Mouse (Mus musculus) spleen, postnatal 36 days (tissue): ENCODE data around the gene Ccr10.
"Not testable (repeated sequence)": the region's sequence is repeated elsewhere in the genome, so short reads cannot be mapped to it uniquely, and the experiment has no call there.

Experiments used
- DNase-seq, 2 experiments: peaks; one replicate each; pipeline ENCODE4 v3.0.0; 2022; ENCODE audit warnings: low spot score in 2 of 2, mixed read lengths in 1 of 2

Gene Ccr10

DNA sequence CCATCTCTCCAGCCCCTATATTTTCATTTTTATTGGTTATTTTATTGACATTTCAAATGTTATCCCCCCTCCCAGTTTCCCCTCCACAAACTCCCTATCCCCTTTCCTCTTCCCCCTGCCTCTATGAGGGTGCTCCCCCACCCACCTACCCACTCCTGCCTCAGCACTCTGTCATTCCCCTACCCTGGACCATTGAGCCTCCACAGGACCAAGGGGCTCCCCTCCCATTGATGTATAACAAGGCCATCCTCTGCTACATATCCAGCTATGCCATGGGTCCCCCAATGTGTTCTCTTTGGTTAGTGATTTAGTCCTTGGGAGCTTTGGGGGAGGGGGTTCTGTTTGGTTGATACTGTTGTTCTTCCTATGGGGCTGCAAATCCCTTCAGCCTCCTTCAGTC, 20.6 kb downstream of the Ccr10 start:
- no peak for DNase-seq

DNA sequence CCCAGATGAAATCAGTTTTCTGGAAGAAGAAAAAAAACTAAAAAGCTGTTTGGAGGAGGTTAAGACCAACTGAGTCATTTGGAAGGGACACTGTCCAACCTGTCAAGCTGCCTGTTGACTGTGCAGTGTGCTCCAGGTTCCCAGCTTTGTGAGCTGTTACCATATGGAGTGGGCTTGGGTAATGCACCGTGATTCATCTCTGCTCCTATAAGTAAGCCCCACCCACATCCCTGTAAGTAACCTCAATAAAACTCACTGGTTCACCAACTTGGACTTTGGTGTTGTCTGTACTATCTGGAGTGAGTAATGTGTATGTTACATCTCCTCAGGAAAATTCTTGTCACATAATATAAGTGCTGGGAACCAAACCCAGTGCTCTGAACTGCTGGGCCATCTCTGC, 22.4 kb downstream of the Ccr10 start:
- no peak for DNase-seq

DNA sequence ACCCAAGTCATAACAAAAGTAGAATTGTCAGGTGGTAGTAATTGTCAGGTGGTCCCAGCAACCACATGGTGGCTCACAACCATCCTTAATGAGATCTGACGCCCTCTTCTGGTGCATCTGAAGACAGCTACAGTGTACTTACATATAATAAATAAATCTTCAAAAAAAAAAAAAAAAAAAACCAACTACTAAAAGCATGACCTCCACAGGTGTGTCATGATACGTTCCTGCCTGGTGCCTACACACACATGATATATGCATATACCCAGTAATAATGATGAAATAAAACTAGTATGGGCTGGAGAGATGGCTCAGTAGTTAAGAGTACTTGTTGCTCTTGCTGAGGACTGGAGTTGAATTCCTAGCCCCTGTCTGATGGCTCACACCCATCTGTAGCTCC, 24.2 kb downstream of the Ccr10 start:
- DNase-seq: no peak

DNA sequence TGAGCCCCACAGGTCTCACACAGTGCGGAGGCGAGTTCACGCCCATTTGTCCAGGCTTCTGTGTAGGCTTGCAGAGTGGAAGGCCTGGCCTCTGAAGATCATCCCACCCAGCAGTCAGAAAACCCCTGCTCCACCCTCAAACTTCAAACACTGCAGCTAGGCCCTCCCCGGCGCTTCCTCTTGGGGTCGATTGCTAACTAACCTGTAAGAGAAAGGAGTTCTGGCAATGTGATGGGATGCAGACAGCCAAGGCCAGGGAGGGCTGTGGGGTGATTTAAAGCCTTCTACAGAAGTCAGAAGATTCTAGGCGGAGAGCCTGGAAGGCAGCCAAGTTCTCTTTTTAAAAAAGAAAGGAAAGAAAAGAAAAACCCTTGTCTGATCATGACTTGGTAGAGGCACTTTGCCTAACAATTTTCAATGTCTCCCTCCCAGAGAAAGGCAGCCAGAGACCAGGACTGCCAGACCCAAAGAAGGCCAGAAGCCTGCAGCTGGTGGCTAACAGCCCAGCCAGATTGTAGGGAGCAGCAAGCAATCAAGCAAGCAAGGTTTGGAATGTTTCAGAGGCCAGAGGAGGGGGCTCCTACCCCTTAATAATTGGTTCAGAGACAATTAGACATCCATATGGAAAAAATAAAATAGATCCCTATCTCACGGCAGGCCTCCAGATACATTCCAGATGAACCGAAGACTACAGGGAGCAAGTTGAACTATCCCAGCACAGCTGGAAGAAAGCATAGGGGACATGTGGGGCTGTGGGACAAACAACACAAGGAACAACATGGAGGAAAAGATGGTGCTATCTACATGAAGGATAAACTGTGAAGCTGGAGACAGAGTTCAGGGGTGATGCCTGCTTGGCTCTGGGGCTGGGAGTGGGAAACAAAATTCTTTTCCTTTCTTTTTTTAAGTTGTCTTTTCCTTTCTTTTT, 25.8 kb downstream of the Ccr10 start:
- DNase-seq: no peak

DNA sequence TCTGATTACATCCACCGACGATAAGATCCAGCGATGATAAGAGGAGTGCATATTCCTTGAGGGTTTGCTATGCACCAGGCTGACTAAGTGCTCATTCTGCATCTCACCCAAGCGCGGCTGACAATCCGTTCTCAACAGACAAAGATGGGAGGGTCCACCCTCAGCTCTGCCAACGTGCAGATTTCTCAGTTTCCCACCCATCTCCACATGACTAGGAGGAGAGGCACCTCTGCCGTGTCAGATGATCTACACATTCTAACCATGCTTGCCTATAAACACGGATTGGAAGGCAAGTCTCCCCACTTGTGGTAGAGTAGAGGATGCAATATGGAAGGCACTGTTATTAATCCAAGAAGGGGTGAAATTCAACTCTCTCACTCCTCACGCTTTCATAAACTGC, 26.5 kb downstream of the Ccr10 start:
- DNase-seq: no peak

DNA sequence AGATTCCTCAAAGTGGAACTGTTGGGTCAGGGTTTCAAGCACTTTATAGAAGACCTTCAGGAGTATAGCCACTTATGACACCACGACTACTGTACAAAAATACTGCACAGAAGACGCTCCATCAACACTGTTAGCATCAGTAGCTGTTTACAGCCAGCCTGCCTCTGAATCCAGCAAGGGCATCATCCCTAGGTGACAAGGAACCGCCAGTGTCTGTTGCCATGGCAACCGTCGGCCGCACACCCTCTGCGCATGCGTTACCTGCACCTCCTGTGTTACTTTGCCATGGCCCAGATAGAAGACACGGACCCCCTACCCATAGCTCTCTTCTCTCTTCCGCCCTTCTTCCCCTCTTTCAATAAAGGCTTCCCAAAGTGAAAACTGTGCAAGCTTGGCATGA, 28.9 kb downstream of the Ccr10 start:
- no peak for DNase-seq

DNA sequence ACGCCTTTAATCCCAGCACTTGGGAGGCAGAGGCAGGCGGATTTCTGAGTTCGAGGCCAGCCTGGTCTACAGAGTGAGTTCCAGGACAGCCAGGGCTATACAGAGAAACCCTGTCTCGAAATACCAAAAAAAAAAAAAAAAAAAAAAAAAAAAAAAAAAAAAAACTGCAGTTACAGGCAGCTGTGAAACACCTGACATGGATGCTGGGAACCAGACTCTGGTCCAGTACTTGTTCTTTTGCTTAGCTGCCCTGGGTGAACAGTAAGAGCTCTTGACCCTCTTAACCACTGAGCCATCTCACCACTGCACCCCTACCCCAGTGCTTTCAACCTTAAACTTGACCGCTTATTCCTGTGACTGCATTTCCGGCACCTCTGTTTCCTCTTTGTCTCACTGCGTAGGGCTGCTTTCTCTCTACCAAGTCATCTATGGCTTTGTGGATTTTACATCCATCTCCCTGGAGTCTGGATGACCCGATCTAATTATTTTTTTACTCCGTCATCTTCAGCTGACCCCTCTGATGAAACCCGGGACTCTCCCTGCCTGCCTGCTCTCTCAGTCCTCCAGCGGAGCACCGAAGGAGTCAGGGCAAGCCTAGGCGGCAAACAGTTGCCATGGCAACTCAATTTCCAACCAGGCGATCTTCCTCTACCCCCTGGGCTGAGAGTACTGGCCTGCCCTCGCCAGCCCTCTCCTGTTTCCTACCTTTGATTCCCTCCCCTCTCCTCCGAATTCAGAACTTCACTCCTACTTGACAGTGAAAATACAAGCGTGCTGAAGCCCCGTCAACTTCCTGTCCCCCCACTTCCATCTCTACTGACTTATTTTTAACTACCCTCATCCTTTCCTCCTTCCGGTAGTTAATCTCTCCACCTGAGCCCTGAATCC, 31.7 kb downstream of the Ccr10 start:
- DNase-seq: peak; percentile 65 to 66

DNA sequence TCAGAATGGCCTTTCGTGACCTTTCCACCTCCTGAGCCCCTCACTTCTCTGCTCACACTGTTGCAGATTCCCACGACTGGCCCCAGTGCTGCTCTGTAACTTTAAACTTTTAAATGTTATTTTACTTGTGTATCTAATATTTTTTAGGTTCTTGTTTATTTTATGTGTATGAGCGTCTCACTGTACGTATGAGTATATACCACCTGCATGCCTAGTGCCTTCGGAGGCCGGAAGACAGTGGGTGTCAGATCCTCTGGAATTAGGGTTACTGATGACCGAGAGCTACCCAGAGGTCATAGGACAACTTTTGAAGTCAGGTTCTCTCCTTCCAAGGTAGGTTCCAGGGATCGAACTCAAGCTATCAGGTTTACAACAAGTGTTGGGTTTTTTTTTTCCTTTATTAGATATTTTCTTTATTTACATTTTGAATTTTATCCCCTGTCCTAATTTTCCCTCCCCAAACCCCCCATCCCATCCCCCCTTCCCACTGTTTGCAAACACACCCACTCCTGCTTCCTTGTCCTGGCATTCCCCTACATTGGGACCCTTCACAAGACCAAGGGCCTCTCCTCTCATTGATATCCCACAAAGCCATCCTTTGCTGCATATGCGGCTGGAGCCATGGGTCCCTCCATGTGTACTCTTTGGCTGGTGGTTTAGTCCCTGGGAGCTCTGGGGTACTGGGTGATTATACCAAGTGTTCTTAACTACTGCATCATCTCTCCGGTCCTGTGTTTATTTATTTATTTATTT, 32.9 kb downstream of the Ccr10 start:
- no peak for DNase-seq

DNA sequence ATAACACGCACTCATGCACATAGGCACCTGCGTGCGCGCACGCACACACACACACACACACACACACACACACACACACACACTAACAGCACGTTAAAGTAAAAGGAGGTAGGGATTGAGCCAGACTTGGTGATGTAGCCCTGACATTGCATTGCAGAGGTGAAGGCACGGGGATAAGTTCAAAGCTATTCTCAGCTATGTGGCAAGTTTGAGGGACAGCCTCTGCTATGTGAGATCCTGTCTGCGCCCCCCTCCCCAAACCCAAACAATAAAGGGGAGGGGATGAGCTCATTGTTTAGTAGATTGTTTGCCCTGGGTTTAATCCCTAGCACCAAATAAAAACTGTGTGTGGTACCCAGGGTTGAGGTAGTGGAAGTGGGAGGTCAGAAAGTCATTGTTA, 34.2 kb downstream of the Ccr10 start:
- DNase-seq: no peak

DNA sequence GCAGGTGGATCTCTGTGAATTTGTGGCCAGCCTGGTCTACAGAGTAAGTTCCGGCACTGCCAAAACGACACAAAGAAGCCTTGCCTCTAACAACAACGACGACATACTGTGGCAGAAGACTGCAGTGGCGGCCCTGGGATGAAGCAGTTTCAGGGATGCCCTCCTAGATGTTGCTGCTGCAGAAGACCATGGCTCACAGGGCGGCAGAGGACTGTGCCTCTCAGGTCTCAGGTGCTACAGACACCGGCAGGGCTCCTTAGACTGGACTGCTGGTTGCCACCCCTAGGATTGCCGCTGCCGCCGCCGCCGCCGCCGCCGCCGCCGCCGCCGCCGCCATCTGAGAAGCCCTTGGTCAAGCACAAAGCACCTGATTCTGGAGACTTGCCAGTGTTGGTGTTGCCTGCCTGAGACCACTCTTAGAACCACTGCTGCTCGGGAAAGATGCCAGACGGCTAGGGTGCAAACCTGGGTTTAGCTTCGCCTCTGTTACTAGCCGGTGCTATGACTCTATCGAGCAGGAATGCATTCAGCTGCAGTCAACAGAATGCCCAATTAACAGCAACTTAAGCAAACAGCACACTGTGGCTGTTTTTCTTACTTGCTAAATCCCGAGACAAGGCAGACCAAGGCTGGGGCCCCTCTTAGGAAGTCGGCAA, 35.0 kb downstream of the Ccr10 start:
- DNase-seq: no peak

DNA sequence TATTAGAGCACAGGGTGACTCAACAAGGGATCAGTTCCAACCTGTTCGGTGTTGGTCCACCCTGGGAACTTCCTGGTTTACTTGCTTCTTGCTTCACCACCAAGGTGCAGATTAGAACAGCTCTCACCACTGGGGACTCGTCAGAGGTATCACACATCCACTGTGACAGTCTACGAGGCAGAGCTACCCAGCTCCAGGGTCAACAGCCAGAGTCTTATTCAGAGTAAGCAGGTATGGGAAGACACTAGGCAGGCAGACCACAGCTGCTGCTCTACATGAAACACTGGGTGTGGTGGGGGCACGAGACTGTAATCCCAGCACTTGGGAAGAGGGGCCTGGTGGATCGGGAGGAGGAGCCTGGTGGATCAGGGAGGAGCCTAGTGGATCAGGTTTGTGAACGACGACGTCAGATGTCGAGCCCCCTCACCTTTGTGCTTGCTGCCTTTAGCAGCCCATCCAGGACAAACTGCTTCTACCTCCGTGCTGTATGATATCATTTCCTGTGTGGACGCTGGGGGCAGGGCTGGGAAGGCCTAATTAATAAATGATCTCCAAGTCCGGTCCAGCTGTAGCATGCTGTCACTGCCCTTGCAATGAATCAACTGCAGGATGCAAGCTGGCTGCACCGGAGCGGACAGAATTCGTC, 36.6 kb downstream of the Ccr10 start:
- no peak for DNase-seq

DNA sequence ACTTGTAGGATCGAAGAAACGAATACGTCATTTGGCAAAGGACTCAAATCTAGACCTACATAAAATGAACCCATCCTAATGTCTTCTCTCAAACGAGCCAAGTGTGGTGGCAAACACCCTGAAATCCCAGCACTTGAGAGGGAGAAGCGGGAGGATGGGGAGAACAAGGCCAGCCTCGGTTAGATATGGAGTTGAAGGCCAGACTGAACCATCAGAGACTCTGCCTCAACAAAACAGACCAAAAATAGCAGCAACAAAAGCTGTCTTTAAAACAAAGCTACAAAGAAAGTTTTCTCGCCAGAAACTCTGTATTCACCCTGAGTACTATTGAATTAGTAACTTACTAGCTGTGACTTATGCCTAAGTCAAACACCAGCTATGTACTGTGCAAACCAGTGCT, 38.2 kb downstream of the Ccr10 start:
- no peak for DNase-seq

DNA sequence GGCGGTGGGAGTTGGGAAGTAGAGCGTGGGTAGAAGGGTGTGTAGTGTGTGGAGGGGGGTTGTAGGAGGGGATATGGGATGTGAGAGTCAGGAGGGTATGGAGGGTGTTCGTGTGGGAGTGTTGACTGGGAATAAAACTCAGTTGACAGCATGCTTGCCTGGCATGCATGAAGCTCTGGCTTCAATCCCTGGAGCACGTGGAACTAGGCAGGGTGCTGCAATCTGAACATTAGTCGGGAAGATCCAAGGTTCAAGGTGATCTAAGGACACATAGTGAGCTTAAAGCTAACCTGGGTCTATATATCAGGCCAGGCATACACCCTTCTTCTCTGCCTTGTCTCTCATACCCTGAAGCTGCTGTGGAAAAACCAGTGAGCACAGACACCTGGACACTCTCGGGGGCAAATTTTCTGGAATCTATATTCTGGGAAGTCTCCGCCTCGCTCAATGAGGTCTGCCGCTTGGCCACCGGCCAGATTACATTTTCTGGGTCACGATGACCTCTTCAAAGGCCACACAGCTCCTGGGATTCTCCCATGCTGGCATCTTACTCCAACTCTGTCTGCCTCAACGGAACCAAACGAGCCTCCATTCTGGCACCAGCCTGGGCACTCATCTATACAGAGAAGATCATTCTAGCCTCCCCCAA, 40.9 kb downstream of the Ccr10 start:
- no peak for DNase-seq

DNA sequence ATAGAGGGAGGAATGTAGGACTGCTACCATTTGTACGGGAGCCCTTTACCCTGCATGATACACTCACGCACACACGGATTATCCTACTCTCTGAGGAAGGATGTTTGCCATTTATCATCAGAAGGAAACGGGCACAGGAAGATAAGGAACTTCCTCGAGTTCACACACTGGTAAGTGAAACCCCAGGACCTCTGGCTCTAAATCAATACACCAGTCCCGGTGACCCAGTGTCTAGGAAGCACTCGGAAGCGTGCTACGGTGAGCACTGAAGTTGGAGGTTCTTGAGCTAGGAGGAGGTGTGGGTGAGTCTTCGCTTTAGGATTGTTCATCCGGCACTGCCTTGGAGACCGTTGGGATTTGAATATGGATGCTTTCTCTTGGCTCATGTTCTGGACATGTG, 42.2 kb downstream of the Ccr10 start:
- no peak for DNase-seq

DNA sequence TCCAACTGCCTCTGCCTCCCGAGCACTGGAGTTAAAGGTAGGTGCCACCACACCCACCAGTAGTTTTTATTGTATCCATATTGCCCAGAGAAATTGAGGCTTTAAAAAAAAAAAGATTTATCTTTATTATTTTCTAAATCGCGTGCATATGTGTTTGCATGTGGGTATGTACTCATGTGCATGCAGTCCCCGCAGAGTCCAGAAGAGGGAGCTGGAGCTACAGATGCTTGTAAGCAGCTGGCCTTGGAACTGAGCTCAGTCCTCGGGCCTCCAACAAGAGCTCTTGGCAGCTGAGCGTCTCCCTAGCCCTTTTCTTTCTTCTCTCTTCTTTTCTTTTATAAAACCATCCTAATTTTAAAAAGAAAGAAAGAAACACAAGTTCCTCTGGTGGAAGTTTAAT, 43.5 kb downstream of the Ccr10 start:
- DNase-seq: no peak

DNA sequence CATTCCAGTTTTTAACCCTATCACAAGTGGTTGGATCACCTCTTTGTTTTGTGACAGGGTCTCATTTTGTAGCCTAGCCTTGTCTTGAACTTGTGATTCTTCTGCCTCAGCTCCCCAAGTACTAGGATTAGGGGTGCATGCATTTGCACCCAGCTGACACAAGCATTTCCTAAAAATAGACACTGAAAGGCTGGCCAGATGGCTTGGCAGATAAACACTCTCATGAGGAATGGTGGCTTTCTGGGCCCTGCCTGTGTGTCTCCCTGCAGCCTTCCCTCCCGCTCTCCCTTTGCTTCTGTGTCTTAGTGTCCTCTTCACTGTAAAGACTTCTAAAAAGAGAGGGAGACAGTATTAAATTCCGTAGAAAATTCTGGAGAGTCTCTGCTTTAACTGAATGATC, 44.1 kb downstream of the Ccr10 start:
- no peak for DNase-seq

DNA sequence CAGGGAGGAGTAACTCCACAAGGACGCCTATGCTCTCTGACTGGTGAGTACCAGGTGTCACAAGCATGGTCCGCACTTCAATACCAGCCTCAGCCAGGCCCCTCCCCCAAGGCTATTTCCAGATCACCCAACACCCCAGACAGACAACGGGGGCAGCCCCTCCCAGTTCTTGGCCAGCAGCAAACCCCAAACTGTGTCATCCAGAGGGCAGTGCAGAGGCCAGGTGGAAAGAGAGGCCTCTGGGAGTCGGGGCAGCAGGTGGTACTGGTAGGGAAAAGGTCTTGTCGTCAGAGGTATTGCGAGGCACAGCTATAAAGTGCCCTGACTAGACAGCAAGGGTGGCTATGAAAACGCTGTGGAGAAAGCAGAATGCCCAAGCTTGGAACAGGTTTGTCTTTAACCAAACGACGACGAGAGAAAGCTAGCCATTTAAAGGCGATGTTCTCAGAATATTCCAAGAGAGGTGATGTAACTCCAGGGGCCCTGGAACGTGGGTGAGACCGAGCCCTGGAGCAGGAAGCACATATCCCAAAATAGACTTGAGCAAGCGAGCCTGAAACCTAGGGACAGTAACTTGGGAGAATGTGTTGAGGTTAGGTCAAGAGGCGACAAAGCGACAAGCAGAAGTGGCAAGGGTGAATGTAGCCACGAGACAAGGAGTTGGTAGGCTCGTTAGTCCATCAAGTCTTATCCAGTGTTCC, 45.0 kb downstream of the Ccr10 start:
- no peak for DNase-seq

DNA sequence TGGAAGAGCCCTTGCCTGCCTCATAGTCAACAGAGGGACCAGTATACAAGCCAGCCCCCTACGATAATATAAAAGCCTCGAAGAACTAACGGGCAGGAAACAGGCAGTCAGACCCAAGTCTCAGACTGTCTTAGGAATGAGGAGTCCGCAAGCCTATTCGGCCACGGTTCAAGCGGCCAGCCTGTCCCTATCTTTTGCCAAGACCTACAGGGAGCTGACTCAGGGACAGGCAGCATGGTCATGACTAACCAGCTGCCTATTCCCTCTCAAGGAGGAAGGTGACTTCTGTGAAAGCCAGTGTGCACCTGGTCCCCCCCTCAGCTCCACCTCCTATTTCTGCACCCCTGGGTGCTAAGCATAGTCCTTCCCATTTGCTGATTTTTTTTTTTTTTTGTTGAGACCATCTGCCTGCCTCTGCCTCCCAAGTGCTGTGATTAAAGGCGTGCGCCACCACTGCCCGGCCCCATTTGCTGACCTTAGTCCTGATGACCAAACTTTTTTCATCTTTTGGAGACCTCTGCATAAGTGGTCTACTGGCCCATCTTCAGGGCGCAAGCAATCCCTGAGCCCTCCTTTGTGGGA, 46.2 kb downstream of the Ccr10 start:
- DNase-seq: no peak

DNA sequence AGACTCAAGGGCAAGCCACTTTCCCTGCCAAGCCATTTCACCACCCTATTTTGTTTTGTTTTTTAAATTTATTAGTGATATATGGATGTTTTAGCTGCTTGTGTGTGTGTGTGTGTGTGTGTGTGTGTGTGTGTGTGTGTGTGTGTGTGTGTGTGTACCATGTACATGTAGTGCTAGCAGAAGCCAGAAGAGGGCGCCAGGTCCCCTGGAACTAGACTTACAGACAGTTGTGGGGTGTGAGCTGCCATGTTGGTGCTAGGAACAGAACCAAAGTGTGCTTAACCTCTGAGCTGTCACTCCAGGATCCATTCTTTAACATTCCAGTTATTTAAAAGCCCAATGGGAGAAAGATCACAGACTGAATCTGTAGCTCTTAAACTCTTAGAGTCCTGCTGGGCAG, 48.2 kb downstream of the Ccr10 start:
- DNase-seq: no peak

DNA sequence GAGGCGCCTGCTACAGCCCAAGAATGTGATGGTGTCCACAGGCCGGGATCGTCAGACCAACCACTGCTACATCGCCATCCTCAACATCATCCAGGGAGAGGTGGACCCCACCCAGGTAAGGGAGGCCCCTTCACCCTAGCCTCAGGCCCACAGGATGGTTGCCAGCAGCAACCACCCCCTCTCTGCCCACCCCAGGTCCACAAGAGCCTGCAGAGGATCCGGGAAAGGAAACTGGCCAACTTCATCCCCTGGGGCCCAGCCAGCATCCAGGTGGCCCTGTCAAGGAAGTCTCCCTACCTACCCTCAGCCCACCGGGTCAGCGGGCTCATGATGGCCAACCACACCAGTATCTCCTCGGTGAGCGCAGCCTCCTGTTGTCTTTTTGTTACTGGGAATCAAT, 50.2 kb downstream of the Ccr10 start:
- DNase-seq: not testable (repeated sequence)
